Mouse (Mus musculus) C2C12 (cell line): Measurements from ENCODE around the gene Efna5. TPM values are rescaled to one million over a fixed set of nuclear protein-coding genes. Genes with fewer than 3 reads are reported as not detected.

ENCODE experiments used
- H3K27me3 ChIP-seq: one replicate; pipeline ENCODE4 v1.6.1; 2011; ENCODE audit not compliant: control insufficient read depth, insufficient read depth, insufficient read length
- H3K36me3 ChIP-seq: one replicate; pipeline ENCODE4 v1.6.1; 2011; ENCODE audit not compliant: control insufficient read depth, insufficient read depth
- H3K4me3 ChIP-seq: one replicate; pipeline ENCODE4 v1.5.1; 2011; ENCODE audit warnings: mild to moderate bottlenecking, control low read depth; ENCODE audit not compliant: poor library complexity, insufficient read depth, severe bottlenecking
- H3K79me2 ChIP-seq: one replicate; pipeline ENCODE4 v1.6.1; 2011; ENCODE audit not compliant: control insufficient read depth, insufficient read depth
- H3K79me3 ChIP-seq: one replicate; pipeline ENCODE4 v1.6.1; 2011; ENCODE audit warnings: low read depth, control low read depth
- H3ac ChIP-seq: one replicate; pipeline ENCODE3; 2011; ENCODE audit warnings: low read depth; ENCODE audit not compliant: control insufficient read depth, insufficient read length
- CEBPB ChIP-seq: IDR thresholded peaks from one replicate; pipeline ENCODE4 v1.6.1; 2011; ENCODE audit warnings: low read depth, mild to moderate bottlenecking, control low read depth, moderate library complexity
- CTCF ChIP-seq: IDR thresholded peaks from one replicate; pipeline ENCODE4 v1.5.1; 2011; ENCODE audit not compliant: control insufficient read depth, insufficient read depth, insufficient read length
- FOSL1 ChIP-seq: IDR thresholded peaks from one replicate; pipeline ENCODE4 v1.8.0; 2011; ENCODE audit warnings: mild to moderate bottlenecking, low read length; ENCODE audit not compliant: poor library complexity, insufficient read depth, severe bottlenecking
- MAX ChIP-seq: IDR thresholded peaks from one replicate; pipeline ENCODE4 v1.6.1; 2011; ENCODE audit warnings: mild to moderate bottlenecking, control low read depth
- MYOD1 ChIP-seq: IDR thresholded peaks from one replicate; pipeline ENCODE4 v1.6.1; 2011; ENCODE audit warnings: low read depth; ENCODE audit not compliant: control insufficient read depth, insufficient read length
- MYOG ChIP-seq: IDR thresholded peaks from one replicate; pipeline ENCODE4 v1.6.1; 2011; ENCODE audit not compliant: control insufficient read depth, insufficient read length; ENCODE audit errors: extremely low read depth
- USF1 ChIP-seq: IDR thresholded peaks from one replicate; pipeline ENCODE4 v1.6.1; 2011; ENCODE audit warnings: low read depth, mild to moderate bottlenecking, control low read depth, moderate library complexity
- polyA plus RNA-seq: library from polyadenylated mRNA; unstranded; fragments of >200 nt; fragmentation: generic; extraction: Trizol; gene quantifications from one replicate; pipeline ENCODE4 v1.2.1, GENCODE M21; 2012; ENCODE audit warnings: missing spikeins

The Efna5 gene
- polyA plus RNA-seq, 1 experiment = 8.1 TPM

GRCm38 (mm10) chr17:62818337-62818736, 62.8 kb downstream of the Efna5 start:
- H3K4me3 ChIP-seq = no peak overlapping the region
- H3K79me2 ChIP-seq = peaks cover 91% of the 10 kb centered on the region
- no peak for TF ChIP-seq USF1
- no peak for TF ChIP-seq MAX
- TF ChIP-seq CTCF = no peak
- no peak for TF ChIP-seq MYOD1
- TF ChIP-seq MYOG = no peak
- no peak for TF ChIP-seq FOSL1
- no peak for TF ChIP-seq CEBPB
- H3ac ChIP-seq = no peak overlapping the region
- H3K27me3 ChIP-seq = no peaks in the 10 kb centered on the region
- peaks cover 26% of the 10 kb centered on the region for H3K79me3 ChIP-seq
- no peaks in the 10 kb centered on the region for H3K36me3 ChIP-seq

DNA sequence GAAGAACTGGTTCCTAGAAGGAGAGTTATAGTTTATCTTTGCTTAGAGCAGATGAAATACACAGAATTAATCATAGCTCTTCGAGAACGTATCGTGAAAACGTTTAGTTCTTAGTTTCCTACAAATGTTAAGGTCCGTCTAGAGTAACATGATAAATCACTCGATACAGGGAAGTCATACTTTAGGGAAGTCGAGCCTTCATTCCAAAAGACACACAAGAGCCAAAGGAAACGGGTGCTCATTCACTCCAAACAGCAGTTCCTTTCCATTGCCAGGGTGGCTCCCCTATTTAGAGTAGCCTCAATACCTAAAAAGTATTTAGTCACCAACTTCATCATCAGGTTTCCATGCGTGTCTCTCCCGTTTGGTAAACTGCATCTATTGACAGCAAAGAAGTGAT, 64.2 kb downstream of the Efna5 start:
- no peak overlapping the region for H3K4me3 ChIP-seq
- H3K79me3 ChIP-seq = peaks cover 26% of the 10 kb centered on the region
- TF ChIP-seq CEBPB (no peak), FOSL1 (no peak), MAX (no peak), USF1 (no peak), MYOG (no peak), CTCF (no peak), MYOD1 (no peak)
- H3ac ChIP-seq = no peak overlapping the region
- H3K27me3 ChIP-seq = no peaks in the 10 kb centered on the region
- H3K36me3 ChIP-seq = no peaks in the 10 kb centered on the region
- peaks cover 90% of the 10 kb centered on the region for H3K79me2 ChIP-seq

DNA sequence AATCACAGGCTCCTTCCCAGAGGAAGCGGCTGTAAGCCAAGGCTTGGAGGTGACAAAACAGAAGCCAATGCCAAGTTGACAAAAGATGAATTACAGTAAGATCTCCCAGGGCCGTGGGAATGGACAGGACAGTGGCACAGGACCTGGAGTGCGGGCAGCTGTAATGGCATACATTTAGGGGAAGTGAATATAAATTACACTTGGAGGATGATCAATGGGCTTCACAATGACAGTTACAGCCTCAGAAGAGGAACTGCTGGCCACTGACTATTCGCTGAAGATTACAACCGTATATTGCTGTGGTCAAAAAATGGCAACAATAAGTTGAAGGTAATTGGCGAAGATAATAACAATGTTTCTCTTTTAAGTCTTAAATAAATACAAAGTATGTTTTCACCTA, 67.7 kb downstream of the Efna5 start:
- Histone ChIP-seq H3K79me2 (peaks cover 80% of the 10 kb centered on the region), H3K27me3 (no peaks in the 10 kb centered on the region), H3ac (no peak overlapping the region), H3K4me3 (no peak overlapping the region), H3K36me3 (no peaks in the 10 kb centered on the region), H3K79me3 (peaks cover 19% of the 10 kb centered on the region)
- TF ChIP-seq USF1 (no peak), MYOG (no peak), FOSL1 (no peak), CEBPB (no peak), MYOD1 (no peak)

DNA sequence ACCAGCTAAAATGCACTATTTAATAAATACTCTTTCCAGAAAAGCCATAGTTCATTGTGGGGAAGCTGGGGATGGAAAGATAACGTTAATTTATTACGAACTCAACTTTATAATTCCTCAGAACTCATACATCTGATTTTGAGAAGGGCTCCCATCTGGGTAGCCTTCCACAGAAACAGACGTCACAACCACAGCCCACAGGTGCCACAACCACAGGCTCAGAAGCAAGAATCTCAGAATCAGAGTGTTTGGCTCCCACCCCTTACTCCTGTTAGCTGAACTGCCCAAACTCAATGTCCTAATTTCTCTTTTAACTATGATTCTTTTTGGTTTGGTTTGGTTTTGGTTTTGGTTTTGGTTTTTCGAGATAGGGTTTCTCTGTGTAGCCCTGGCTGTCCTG, 73.2 kb downstream of the Efna5 start:
- Histone ChIP-seq H3K27me3 (no peaks in the 10 kb centered on the region), H3K36me3 (peaks cover 3% of the 10 kb centered on the region), H3K4me3 (no peak overlapping the region), H3ac (no peak overlapping the region), H3K79me3 (peaks cover 12% of the 10 kb centered on the region), H3K79me2 (peaks cover 66% of the 10 kb centered on the region)
- TF ChIP-seq MYOD1 (no peak), CTCF (no peak), MAX (no peak), FOSL1 (no peak), MYOG (no peak), USF1 (no peak), CEBPB (no peak)

DNA sequence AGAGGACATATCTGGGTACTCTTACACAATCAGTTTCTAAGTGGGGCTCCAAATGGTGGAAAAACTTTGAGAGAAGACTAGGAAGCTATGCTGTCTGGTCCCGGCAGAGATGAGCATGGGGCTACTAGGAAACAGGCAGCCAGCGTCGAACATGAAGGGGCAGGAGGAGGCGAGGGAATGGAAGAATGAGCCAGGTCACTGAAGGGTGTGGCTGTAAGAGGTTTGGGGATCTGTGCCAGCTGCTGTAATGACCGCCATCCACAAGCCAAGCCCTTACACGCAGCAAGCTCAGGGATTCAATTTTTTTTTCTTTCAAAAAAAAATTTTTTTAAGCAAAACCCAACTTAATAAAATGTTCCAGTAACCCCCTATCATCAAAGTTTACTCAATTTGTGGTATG, 74.5 kb downstream of the Efna5 start:
- peaks cover 10% of the 10 kb centered on the region for H3K79me3 ChIP-seq
- TF ChIP-seq MYOG = no peak
- TF ChIP-seq CEBPB = no peak
- TF ChIP-seq CTCF = no peak

GRCm38 (mm10) chr17:62802748-62803147, 78.4 kb downstream of the Efna5 start:
- Histone ChIP-seq H3ac (no peak overlapping the region), H3K79me2 (peaks cover 69% of the 10 kb centered on the region), H3K27me3 (no peaks in the 10 kb centered on the region), H3K79me3 (peaks cover 10% of the 10 kb centered on the region), H3K36me3 (peaks cover 3% of the 10 kb centered on the region), H3K4me3 (no peak overlapping the region)
- TF ChIP-seq CEBPB (no peak), MAX (no peak), USF1 (no peak), MYOD1 (no peak), CTCF (no peak)

More for the DNA sequence above, 74.5 kb downstream of the Efna5 start:
- H3K79me2 ChIP-seq = peaks cover 66% of the 10 kb centered on the region
- H3K27me3 ChIP-seq = no peaks in the 10 kb centered on the region
- no peak overlapping the region for H3K4me3 ChIP-seq
- H3K36me3 ChIP-seq = peaks cover 3% of the 10 kb centered on the region
- H3ac ChIP-seq = no peak overlapping the region
